Mouse (Mus musculus) subcutaneous adipose tissue, adult 2 months (tissue): ENCODE measurements around the gene Vmn2r17. TPM values are rescaled to one million over a fixed set of nuclear protein-coding genes. Genes with fewer than 3 reads are reported as not detected.

ENCODE experiments used
- polyA plus RNA-seq: library from polyadenylated mRNA; depleted of rRNA; stranded (reverse); fragments of >200 nt; gene quantifications from 2 replicates; pipeline ENCODE4 v1.2.3, GENCODE M21; 2012; ENCODE audit warnings: low replicate concordance; rRNA removed

Vmn2r17 gene
- polyA plus RNA-seq: not detected in 2 replicates

GRCm38 (mm10) chr5:109419388-109419787 is at the start of gene Vmn2r17:
Gene Vmn2r17 (plus strand): TSS chr5:109419688.

Other genes with a start within 250 kb of the Vmn2r17 start
- 0.03 TPM in 1 of 2 replicates, not detected in the other for gene Vmn2r13, start 227.5 kb upstream of the Vmn2r17 start, polyA plus RNA-seq
- not detected in 2 replicates for gene Vmn2r14, start 195.0 kb upstream of the Vmn2r17 start, polyA plus RNA-seq
- gene Vmn2r15, start 122.0 kb upstream of the Vmn2r17 start, polyA plus RNA-seq: not detected in 2 replicates
- gene Vmn2r16, start 89.5 kb upstream of the Vmn2r17 start, polyA plus RNA-seq: not detected in 2 replicates
- gene Crlf2, start 139.3 kb downstream of the Vmn2r17 start, polyA plus RNA-seq: 23.4 and 32.4 TPM in 2 replicates